Mouse (Mus musculus): ENCODE results near the gene Higd1c. TPM values are rescaled to one million over a fixed set of nuclear protein-coding genes. Genes with fewer than 3 reads are reported as not detected.
"Not testable (repeated sequence)": the region's sequence is repeated elsewhere in the genome, so short reads cannot be mapped to it uniquely, and the experiment has no call there.

The Higd1c gene
- polyA plus RNA-seq (2016; fragmentation: Nextera tagmentation; extraction: Ambion mirVana), result not detected in 2 replicates

- no peak for ATAC-seq (ENCODE audit: low FRiP score)
- Histone ChIP-seq H3K4me3 (no peak within 1 kb of the TSS), H3K4me2 (replicated peaks) (no peak within 1 kb of the TSS), H3K27me3 (no peaks in the 10 kb centered on the region), H3K36me3 (no peaks in the 10 kb centered on the region), H3K4me1 (no peaks in the 10 kb centered on the region), H3K9me3 (replicated peaks) (peaks cover 6% of the 10 kb centered on the region), H3K9ac (no peak within 1 kb of the TSS), H3K27ac (no peak within 1 kb of the TSS)
- 73% methylated on average over 7 of the region's 7 CpGs for WGBS
Observed at GRCm38 (mm10) chr15:100364242-100364641, at the start of gene Higd1c. Higd1c (plus strand) TSS chr15:100364542.

- H3K36me3 ChIP-seq; H3K4me3 ChIP-seq; H3K9me3 ChIP-seq (replicated peaks); ATAC-seq (ENCODE audit: low FRiP score); H3K9ac ChIP-seq; H3K4me2 ChIP-seq (replicated peaks); H3K27me3 ChIP-seq; H3K4me1 ChIP-seq; H3K27ac ChIP-seq: not testable (repeated sequence)
- 83% methylated on average over 4 of the region's 4 CpGs for WGBS
Observed at GRCm38 (mm10) chr15:100318014-100318671, 46.2 kb upstream of the Higd1c start.

GRCm38 (mm10) chr15:100319884-100320283, 44.5 kb upstream of the Higd1c start:
- no peaks in the 10 kb centered on the region for H3K4me1 ChIP-seq
- WGBS, result 84% methylated on average over 1 of the region's 1 CpGs

GRCm38 (mm10) chr15:100320295-100320905, 43.9 kb upstream of the Higd1c start:
- no peak overlapping the region for H3K4me3 ChIP-seq
- H3K36me3 ChIP-seq, result no peaks in the 10 kb centered on the region
- no peaks in the 10 kb centered on the region for H3K27me3 ChIP-seq
- H3K4me2 ChIP-seq (replicated peaks), result no peak overlapping the region
- WGBS, result 80% methylated on average over 9 of the region's 9 CpGs
- no peak overlapping the region for H3K9ac ChIP-seq
- H3K9me3 ChIP-seq (replicated peaks), result no peaks in the 10 kb centered on the region
- no peaks in the 10 kb centered on the region for H3K4me1 ChIP-seq
- ATAC-seq (ENCODE audit: low FRiP score), result no peak
- H3K27ac ChIP-seq, result no peak overlapping the region

More at GRCm38 (mm10) chr15:100319884-100320283, 44.5 kb upstream of the Higd1c start:
- H3K9ac ChIP-seq, result no peak overlapping the region
- H3K27me3 ChIP-seq, result no peaks in the 10 kb centered on the region
- no peak overlapping the region for H3K4me2 ChIP-seq (replicated peaks)
- no peak overlapping the region for H3K4me3 ChIP-seq
- H3K36me3 ChIP-seq, result no peaks in the 10 kb centered on the region
- H3K27ac ChIP-seq, result no peak overlapping the region
- ATAC-seq (ENCODE audit: low FRiP score), result no peak
- no peaks in the 10 kb centered on the region for H3K9me3 ChIP-seq (replicated peaks)

- H3K9me3 ChIP-seq (replicated peaks), result no peaks in the 10 kb centered on the region
- no peaks in the 10 kb centered on the region for H3K27me3 ChIP-seq
- no peak overlapping the region for H3K4me3 ChIP-seq
- H3K9ac ChIP-seq, result no peak overlapping the region
- no peaks in the 10 kb centered on the region for H3K36me3 ChIP-seq
- no peak for ATAC-seq (ENCODE audit: low FRiP score)
- 60% methylated on average over 5 of the region's 5 CpGs for WGBS
- H3K4me1 ChIP-seq, result no peaks in the 10 kb centered on the region
- H3K27ac ChIP-seq, result no peak overlapping the region
- no peak overlapping the region for H3K4me2 ChIP-seq (replicated peaks)
Observed at GRCm38 (mm10) chr15:100321134-100321533, 43.2 kb upstream of the Higd1c start.

GRCm38 (mm10) chr15:100324021-100324591, 40.2 kb upstream of the Higd1c start:
- 73% methylated on average over 12 of the region's 12 CpGs for WGBS
- Histone ChIP-seq H3K4me1 (no peaks in the 10 kb centered on the region), H3K9me3 (replicated peaks) (no peaks in the 10 kb centered on the region), H3K9ac (no peak overlapping the region), H3K4me2 (replicated peaks) (no peak overlapping the region), H3K36me3 (no peaks in the 10 kb centered on the region), H3K27ac (no peak overlapping the region), H3K27me3 (no peaks in the 10 kb centered on the region), H3K4me3 (no peak overlapping the region)
- no peak for ATAC-seq (ENCODE audit: low FRiP score)

- no peak overlapping the region for H3K4me2 ChIP-seq (replicated peaks)
- H3K9ac ChIP-seq, result no peak overlapping the region
- no peak overlapping the region for H3K4me3 ChIP-seq
- no peaks in the 10 kb centered on the region for H3K4me1 ChIP-seq
- H3K27me3 ChIP-seq, result no peaks in the 10 kb centered on the region
- H3K27ac ChIP-seq, result no peak overlapping the region
- WGBS, result 96% methylated on average over 3 of the region's 3 CpGs
- no peak for ATAC-seq (ENCODE audit: low FRiP score)
- no peaks in the 10 kb centered on the region for H3K36me3 ChIP-seq
- H3K9me3 ChIP-seq (replicated peaks), result no peaks in the 10 kb centered on the region
Observed at GRCm38 (mm10) chr15:100325235-100325634, 39.1 kb upstream of the Higd1c start.

GRCm38 (mm10) chr15:100328089-100328488, 36.3 kb upstream of the Higd1c start:
- not testable (repeated sequence) for H3K27me3 ChIP-seq; H3K36me3 ChIP-seq; ATAC-seq (ENCODE audit: low FRiP score); H3K4me1 ChIP-seq; H3K4me3 ChIP-seq; H3K27ac ChIP-seq; H3K9ac ChIP-seq; H3K4me2 ChIP-seq (replicated peaks); H3K9me3 ChIP-seq (replicated peaks)
- WGBS, result 76% methylated on average over 4 of the region's 4 CpGs

GRCm38 (mm10) chr15:100329336-100329735, 35.0 kb upstream of the Higd1c start:
- H3K27me3 ChIP-seq; H3K4me2 ChIP-seq (replicated peaks); H3K36me3 ChIP-seq; H3K9ac ChIP-seq; H3K9me3 ChIP-seq (replicated peaks); H3K4me3 ChIP-seq; H3K27ac ChIP-seq; H3K4me1 ChIP-seq; ATAC-seq (ENCODE audit: low FRiP score): not testable (repeated sequence)
- 56% methylated on average over 10 of the region's 10 CpGs for WGBS

- Histone ChIP-seq H3K27me3 (no peaks in the 10 kb centered on the region), H3K4me1 (no peaks in the 10 kb centered on the region), H3K9me3 (replicated peaks) (no peaks in the 10 kb centered on the region), H3K4me2 (replicated peaks) (no peak overlapping the region), H3K4me3 (no peak overlapping the region), H3K27ac (no peak overlapping the region), H3K36me3 (no peaks in the 10 kb centered on the region), H3K9ac (no peak overlapping the region)
- 70% methylated on average over 7 of the region's 7 CpGs for WGBS
- ATAC-seq (ENCODE audit: low FRiP score), result no peak
Observed at GRCm38 (mm10) chr15:100330739-100331138, 33.6 kb upstream of the Higd1c start.

GRCm38 (mm10) chr15:100332077-100332961, 32.0 kb upstream of the Higd1c start:
- not testable (repeated sequence) for H3K4me1 ChIP-seq; H3K4me2 ChIP-seq (replicated peaks); H3K27ac ChIP-seq; H3K27me3 ChIP-seq; H3K36me3 ChIP-seq; H3K4me3 ChIP-seq; H3K9ac ChIP-seq; H3K9me3 ChIP-seq (replicated peaks); ATAC-seq (ENCODE audit: low FRiP score)
- WGBS, result 39% methylated on average over 2 of the region's 10 CpGs

- WGBS, result 67% methylated on average over 10 of the region's 10 CpGs
- Histone ChIP-seq H3K4me2 (replicated peaks) (no peak within 1 kb of the TSS), H3K4me3 (no peak within 1 kb of the TSS), H3K4me1 (no peaks in the 10 kb centered on the region), H3K36me3 (no peaks in the 10 kb centered on the region), H3K27ac (no peak within 1 kb of the TSS), H3K9ac (no peak within 1 kb of the TSS), H3K9me3 (replicated peaks) (no peaks in the 10 kb centered on the region), H3K27me3 (no peaks in the 10 kb centered on the region)
- no peak for ATAC-seq (ENCODE audit: low FRiP score)
Observed at GRCm38 (mm10) chr15:100334629-100335028, 29.7 kb upstream of the Higd1c start, which contains the start of gene Mettl7a3. Mettl7a3 (plus strand) TSS chr15:100334929.

Data from hindbrain, embryonic 12.5 days (tissue).